Mouse (Mus musculus): ENCODE measurements around the gene Ankrd44. TPM values are rescaled to one million over a fixed set of nuclear protein-coding genes. Genes with fewer than 3 reads are reported as not detected.

Gene Ankrd44
- total and polyA plus RNA-seq, 3 experiments, result 12.7 to 23.0 (median 19.8) TPM

GRCm38 (mm10) chr1:54934911-54935310, 8.7 kb upstream of the Ankrd44 start:
- no peaks in the 10 kb centered on the region for H3K36me3 ChIP-seq (replicated peaks in 1 of 2; ENCODE audit: control insufficient read depth in 1 of 2, insufficient read depth in 1 of 2, low read length in 1 of 2)
- no peak for TF ChIP-seq JUND (conservative IDR thresholded peaks at IDR 0.05; ENCODE audit: low read depth, low read length)
- peak in 1 of 2 experiments; percentile 35; a peak in 1 of 4 replicates for TF ChIP-seq CTCF (conservative IDR thresholded peaks at IDR 0.05 in 1 of 2, IDR thresholded peaks at IDR 0.05 in 1 of 2; ENCODE audit: low read depth in 2 of 2, low read length in 2 of 2)
- no peak for DNase-seq (ENCODE audit: extremely low read depth)
- peak overlapping the region; percentile 21 for H3K4me2 ChIP-seq (ENCODE audit: insufficient read depth, low read depth, poor library complexity, severe bottlenecking)
- H3K9me3 ChIP-seq (replicated peaks; ENCODE audit: low read length), result no peaks in the 10 kb centered on the region
- dilution Hi-C loops (cut with MboI; ENCODE audit: extremely low pct_ligation_motif_present, extremely low pct_unique_long_range_greater_than_20kb, low sequenced_read_pairs) (no loop called here), in situ Hi-C loops (cut with MboI; ENCODE audit: low pct_ligation_motif_present, low pct_unique_long_range_greater_than_20kb, low sequenced_read_pairs) (no loop called here)
- H3K4me3 ChIP-seq (replicated peaks in 1 of 3; ENCODE audit: low read depth in 2 of 3, low read length in 2 of 3, poor library complexity in 1 of 3), result no peak overlapping the region
- no peak overlapping the region for H3K27ac ChIP-seq (ENCODE audit: insufficient read depth, low read depth)
- H3K79me2 ChIP-seq (replicated peaks; ENCODE audit: control insufficient read depth, extremely low read depth, insufficient read depth, poor library complexity, severe bottlenecking), result no peaks in the 10 kb centered on the region
- peaks cover 7 to 20% of the 10 kb centered on the region in 2 experiments for H3K4me1 ChIP-seq (ENCODE audit: control insufficient read depth in 1 of 2, insufficient read depth in 2 of 2)
- H3K9ac ChIP-seq (ENCODE audit: insufficient read depth, low read depth), result no peak overlapping the region
- H3K27me3 ChIP-seq (replicated peaks), result no peaks in the 10 kb centered on the region

GRCm38 (mm10) chr1:54933646-54934045, 7.5 kb upstream of the Ankrd44 start:
- H3K27me3 ChIP-seq (replicated peaks), result no peaks in the 10 kb centered on the region
- H3K36me3 ChIP-seq (replicated peaks in 1 of 2; ENCODE audit: control insufficient read depth in 1 of 2, insufficient read depth in 1 of 2, low read length in 1 of 2), result no peaks in the 10 kb centered on the region
- in situ Hi-C loops (cut with MboI; ENCODE audit: low pct_ligation_motif_present, low pct_unique_long_range_greater_than_20kb, low sequenced_read_pairs), result no loop called here
- dilution Hi-C loops (cut with MboI; ENCODE audit: extremely low pct_ligation_motif_present, extremely low pct_unique_long_range_greater_than_20kb, low sequenced_read_pairs), result no loop called here
- no peaks in the 10 kb centered on the region for H3K9me3 ChIP-seq (replicated peaks; ENCODE audit: low read length)
- H3K4me1 ChIP-seq (ENCODE audit: control insufficient read depth in 1 of 2, insufficient read depth in 2 of 2), result peaks cover 7 to 20% of the 10 kb centered on the region in 2 experiments
- DNase-seq (ENCODE audit: extremely low read depth), result no peak
- H3K27ac ChIP-seq (ENCODE audit: insufficient read depth, low read depth), result no peak overlapping the region
- H3K4me3 ChIP-seq (replicated peaks in 1 of 3; ENCODE audit: low read depth in 2 of 3, low read length in 2 of 3, poor library complexity in 1 of 3), result no peak overlapping the region
- TF ChIP-seq CHD1 (IDR thresholded peaks at IDR 0.05; ENCODE audit: low read depth, low read length) (no peak), NRF1 (IDR thresholded peaks at IDR 0.05; ENCODE audit: low read depth, low read length) (no peak), JUND (conservative IDR thresholded peaks at IDR 0.05; ENCODE audit: low read depth, low read length) (no peak), RAD21 (IDR thresholded peaks at IDR 0.05; ENCODE audit: low read depth, low read length) (no peak), ETS1 (conservative IDR thresholded peaks at IDR 0.05; ENCODE audit: low read depth, low read length) (no peak), JUN (IDR thresholded peaks at IDR 0.05; ENCODE audit: insufficient read depth, low read depth, low read length) (no peak), MAX (IDR thresholded peaks at IDR 0.05; ENCODE audit: low read length) (no peak), MEF2A (IDR thresholded peaks at IDR 0.05; ENCODE audit: borderline replicate concordance, low read depth, low read length) (no peak), IRF4 (IDR thresholded peaks at IDR 0.05; ENCODE audit: low read depth, low read length) (no peak), BHLHE40 (IDR thresholded peaks at IDR 0.05; ENCODE audit: low read depth, low read length) (no peak), POLR2A (IDR thresholded peaks at IDR 0.05; ENCODE audit: low read depth, low read length) (no peak), UBTF (IDR thresholded peaks at IDR 0.05; ENCODE audit: low read depth, low read length) (no peak)
- no peak overlapping the region for H3K4me2 ChIP-seq (ENCODE audit: insufficient read depth, low read depth, poor library complexity, severe bottlenecking)
- H3K9ac ChIP-seq (ENCODE audit: insufficient read depth, low read depth), result no peak overlapping the region
- H3K79me2 ChIP-seq (replicated peaks; ENCODE audit: control insufficient read depth, extremely low read depth, insufficient read depth, poor library complexity, severe bottlenecking), result no peaks in the 10 kb centered on the region

GRCm38 (mm10) chr1:54932456-54933115, 6.4 kb upstream of the Ankrd44 start:
- no peak overlapping the region for H3K9ac ChIP-seq (ENCODE audit: insufficient read depth, low read depth)
- TF ChIP-seq MYC (IDR thresholded peaks at IDR 0.05; ENCODE audit: low read depth, low read length), result no peak
- no peak for TF ChIP-seq IRF4 (IDR thresholded peaks at IDR 0.05; ENCODE audit: low read depth, low read length)
- no peak for TF ChIP-seq NRF1 (IDR thresholded peaks at IDR 0.05; ENCODE audit: low read depth, low read length)
- TF ChIP-seq POLR2AphosphoS2 (IDR thresholded peaks at IDR 0.05; ENCODE audit: low read depth, low read length), result no peak
- no peak for TF ChIP-seq GABPA (IDR thresholded peaks at IDR 0.05; ENCODE audit: insufficient replicate concordance, low read depth, low read length)
- no peak for TF ChIP-seq KAT2A (IDR thresholded peaks at IDR 0.05; ENCODE audit: insufficient replicate concordance, low read length)
- no peak for TF ChIP-seq ETS1 (conservative IDR thresholded peaks at IDR 0.05; ENCODE audit: low read depth, low read length)
- no peak for TF ChIP-seq USF2 (conservative IDR thresholded peaks at IDR 0.05; ENCODE audit: low read depth, low read length)
- no peak for TF ChIP-seq ELF1 (IDR thresholded peaks at IDR 0.05; ENCODE audit: low read depth, low read length)
- no peak for TF ChIP-seq ZC3H11A (IDR thresholded peaks at IDR 0.05; ENCODE audit: low read depth, low read length)
- TF ChIP-seq USF1 (IDR thresholded peaks at IDR 0.05; ENCODE audit: low read depth, low read length), result no peak
- TF ChIP-seq ZMIZ1 (IDR thresholded peaks at IDR 0.05; ENCODE audit: low read depth, low read length), result no peak
- H3K79me2 ChIP-seq (replicated peaks; ENCODE audit: control insufficient read depth, extremely low read depth, insufficient read depth, poor library complexity, severe bottlenecking), result no peaks in the 10 kb centered on the region
- H3K9me3 ChIP-seq (replicated peaks; ENCODE audit: low read length), result no peaks in the 10 kb centered on the region
- H3K4me3 ChIP-seq (replicated peaks in 1 of 3; ENCODE audit: low read depth in 2 of 3, low read length in 2 of 3, poor library complexity in 1 of 3), result no peak overlapping the region
- DNase-seq (ENCODE audit: extremely low read depth), result no peak
- in situ Hi-C loops (cut with MboI; ENCODE audit: low pct_ligation_motif_present, low pct_unique_long_range_greater_than_20kb, low sequenced_read_pairs) (no loop called here), dilution Hi-C loops (cut with MboI; ENCODE audit: extremely low pct_ligation_motif_present, extremely low pct_unique_long_range_greater_than_20kb, low sequenced_read_pairs) (no loop called here)
- no peaks in the 10 kb centered on the region for H3K27me3 ChIP-seq (replicated peaks)
- no peak overlapping the region for H3K4me2 ChIP-seq (ENCODE audit: insufficient read depth, low read depth, poor library complexity, severe bottlenecking)
- H3K36me3 ChIP-seq (replicated peaks in 1 of 2; ENCODE audit: control insufficient read depth in 1 of 2, insufficient read depth in 1 of 2, low read length in 1 of 2), result no peaks in the 10 kb centered on the region
- H3K4me1 ChIP-seq (ENCODE audit: control insufficient read depth in 1 of 2, insufficient read depth in 2 of 2), result peaks cover 7 to 20% of the 10 kb centered on the region in 2 experiments
- no peak overlapping the region for H3K27ac ChIP-seq (ENCODE audit: insufficient read depth, low read depth)

Data from CH12.LX (cell line).